Mouse (Mus musculus): ENCODE measurements around the gene Apoa4.

- TF ChIP-seq NELFE (IDR thresholded peaks at IDR 0.05; ENCODE audit: low read depth, low read length) = no peak
- TF ChIP-seq POLR2A (IDR thresholded peaks at IDR 0.05; ENCODE audit: low read depth, low read length) = no peak
- TF ChIP-seq CTCF (conservative IDR thresholded peaks at IDR 0.05 in 1 of 2, IDR thresholded peaks at IDR 0.05 in 1 of 2; ENCODE audit: low read depth in 2 of 2, low read length in 2 of 2) = no peak
- no peak for TF ChIP-seq EP300 (IDR thresholded peaks at IDR 0.05; ENCODE audit: low read length)
- TF ChIP-seq HCFC1 (IDR thresholded peaks at IDR 0.05; ENCODE audit: low read depth, low read length) = no peak
Observed at GRCm38 (mm10) chr9:46218176-46218575, 22.3 kb upstream of the Apoa4 start.

Measured in CH12.LX (cell line).